Mouse (Mus musculus) hindlimb bud, embryonic 11.5 days (tissue): ENCODE measurements around the gene Rap1gap.

Experiments
- DNase-seq: peaks from one replicate; pipeline ENCODE4 v3.0.0-alpha.2; 2012; ENCODE audit warnings: low read depth, low spot score; ENCODE audit errors: extremely low spot score

Rap1gap gene

DNA sequence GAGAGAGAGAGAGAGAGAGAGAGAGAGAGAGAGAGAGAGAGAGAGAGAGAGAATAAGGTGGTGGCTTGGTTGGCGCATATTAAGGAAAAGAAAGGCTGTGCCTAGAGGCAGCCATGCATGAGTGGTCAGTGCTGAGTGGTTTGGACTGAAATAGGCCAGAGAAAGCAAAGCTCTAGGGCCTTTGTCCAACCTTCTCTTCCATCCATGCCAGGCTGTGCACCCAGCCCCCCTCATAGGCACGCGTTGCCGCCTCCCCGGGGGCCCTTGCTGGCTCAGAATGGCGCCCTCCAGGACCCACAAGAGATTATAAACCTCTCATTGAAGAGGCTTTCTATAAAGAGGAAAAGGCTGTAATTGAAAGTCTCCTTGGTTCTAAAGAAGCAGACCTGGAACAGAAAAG is 3.0 kb upstream of the Rap1gap start:
- no peak for DNase-seq

GRCm38 (mm10) chr4:137663491-137663890 is 1.0 kb upstream of the Rap1gap start:
- DNase-seq, result no peak

DNA sequence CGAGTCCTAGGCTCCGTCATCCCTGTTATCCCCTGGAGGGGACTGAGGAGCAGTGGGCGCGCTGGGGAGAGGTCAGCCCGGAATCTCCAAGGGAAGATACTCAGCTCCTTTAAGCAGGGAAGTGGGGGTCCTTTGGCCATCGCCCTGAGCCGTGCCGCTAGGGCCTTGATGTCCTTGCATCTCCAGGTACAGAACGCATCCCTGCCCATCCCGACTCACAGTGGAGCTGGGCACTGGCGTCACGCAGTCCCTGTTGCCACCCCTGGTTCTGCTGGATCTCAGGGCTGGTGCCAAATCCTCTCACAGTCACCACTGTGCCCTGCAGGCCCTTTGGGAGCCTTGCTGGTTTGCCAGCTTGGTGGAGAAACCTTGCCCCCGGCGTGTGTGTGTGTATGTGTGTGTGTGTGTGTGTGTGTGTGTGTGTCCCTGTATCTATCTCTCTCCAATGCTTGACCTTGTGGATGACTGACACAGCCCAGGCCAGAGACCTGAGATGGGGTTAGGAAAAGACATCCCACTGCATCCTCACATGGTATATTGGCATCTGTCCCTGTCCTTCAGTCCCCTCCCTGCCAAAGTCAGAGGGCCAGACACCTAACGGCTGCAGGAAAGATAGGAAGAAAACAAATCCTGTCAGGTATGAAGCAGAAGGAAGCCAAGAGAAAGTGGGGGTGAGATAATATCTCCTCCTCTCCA is 602 bp downstream of the Rap1gap start:
- no peak for DNase-seq

DNA sequence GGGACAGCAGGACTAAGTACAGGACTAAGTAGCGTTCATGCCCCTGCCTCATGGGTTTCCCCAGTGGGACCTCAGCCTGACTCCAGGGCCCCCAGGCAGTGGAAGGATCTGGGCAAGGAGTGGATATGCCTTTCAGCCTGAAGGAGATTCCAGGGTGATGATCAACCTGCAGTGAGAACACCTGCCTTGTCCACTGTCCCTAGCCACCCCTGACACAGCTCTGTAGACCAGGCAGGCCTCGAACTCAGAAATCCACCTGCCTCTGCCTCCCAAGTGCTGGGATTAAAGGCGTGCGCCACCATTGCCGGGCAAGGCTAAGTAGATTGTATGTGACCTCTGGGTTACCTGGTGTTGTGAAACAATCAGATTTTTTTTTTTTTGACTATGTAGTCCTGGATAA is 1.3 kb downstream of the Rap1gap start:
- DNase-seq, result no peak

DNA sequence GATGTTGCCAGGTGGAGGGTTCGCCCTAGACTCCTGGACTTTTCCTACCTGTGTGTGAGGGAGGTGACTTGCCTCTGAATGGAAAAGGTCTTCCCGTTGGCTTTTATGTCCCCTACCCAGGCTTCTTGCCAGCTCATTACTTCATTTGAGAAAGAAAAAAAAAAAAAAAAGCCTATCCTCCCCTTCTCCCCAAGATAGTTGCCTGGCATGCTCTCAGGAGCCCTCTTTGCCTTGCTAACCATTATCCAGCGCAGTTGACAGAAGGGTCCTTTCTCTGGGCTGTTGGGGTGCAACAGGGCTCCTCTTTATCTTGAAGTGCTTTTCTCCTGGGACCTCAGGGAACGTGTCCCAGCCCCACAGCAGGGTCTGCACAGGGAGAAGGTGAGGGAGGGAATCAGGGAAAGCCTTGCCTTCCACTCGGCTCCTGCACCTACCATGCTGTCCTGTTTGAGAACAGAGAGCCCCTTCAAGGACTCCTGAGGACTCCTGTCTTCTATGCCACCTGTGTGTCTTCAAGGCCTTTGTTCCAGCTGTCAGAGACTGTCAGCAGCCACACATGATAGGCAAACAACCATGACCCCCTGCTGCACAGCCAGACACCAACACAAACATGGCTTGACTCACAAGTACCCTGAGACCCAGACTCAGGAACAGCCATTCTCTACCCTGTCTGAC is 1.9 kb downstream of the Rap1gap start:
- DNase-seq, result no peak

- DNase-seq, result no peak
Observed at GRCm38 (mm10) chr4:137666958-137667345, 2.4 kb downstream of the Rap1gap start.

GRCm38 (mm10) chr4:137667747-137668146 is 3.2 kb downstream of the Rap1gap start:
- DNase-seq, result no peak

- DNase-seq, result no peak
Observed at GRCm38 (mm10) chr4:137671711-137672500, 7.4 kb downstream of the Rap1gap start.

DNA sequence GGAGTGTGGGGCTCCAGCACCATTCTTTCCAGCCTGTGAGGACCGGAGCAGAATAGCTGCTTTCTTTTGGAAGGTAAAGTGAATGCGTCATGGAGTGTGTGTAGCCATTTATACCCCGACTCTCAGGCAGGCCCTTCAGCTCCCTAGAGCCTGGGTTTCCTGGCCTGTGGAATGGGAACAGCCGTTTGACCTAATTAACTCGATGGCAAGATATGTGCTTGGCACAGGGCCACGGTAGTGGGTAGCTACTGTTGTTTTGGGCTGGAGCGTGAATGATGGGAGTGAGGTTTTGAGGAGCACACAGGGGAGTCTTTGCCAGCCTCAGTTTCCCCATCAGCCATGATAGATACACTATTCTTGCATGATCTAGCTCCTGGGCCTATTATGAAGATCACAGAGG is 11.0 kb downstream of the Rap1gap start:
- no peak for DNase-seq

DNA sequence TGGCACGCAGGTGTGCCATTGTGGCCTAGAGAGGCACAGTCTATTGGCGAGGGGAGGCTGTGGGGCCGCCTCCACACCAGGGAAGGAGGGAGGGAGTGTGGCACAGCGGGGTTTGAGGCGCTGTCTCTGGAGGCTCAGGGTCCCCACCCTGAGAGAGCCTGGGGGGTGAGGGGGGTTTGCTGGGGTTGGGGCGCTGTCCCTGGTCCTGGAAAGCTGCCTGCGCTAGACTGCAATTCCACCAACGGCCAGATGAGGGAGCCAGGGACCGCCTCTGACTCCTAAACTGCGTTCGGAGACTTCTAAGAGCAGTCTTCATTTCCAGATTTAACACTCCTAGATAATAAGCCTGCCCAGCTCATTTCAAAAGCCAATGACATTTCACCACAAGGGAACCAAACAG is 11.5 kb downstream of the Rap1gap start:
- peak; percentile 28 for DNase-seq

DNA sequence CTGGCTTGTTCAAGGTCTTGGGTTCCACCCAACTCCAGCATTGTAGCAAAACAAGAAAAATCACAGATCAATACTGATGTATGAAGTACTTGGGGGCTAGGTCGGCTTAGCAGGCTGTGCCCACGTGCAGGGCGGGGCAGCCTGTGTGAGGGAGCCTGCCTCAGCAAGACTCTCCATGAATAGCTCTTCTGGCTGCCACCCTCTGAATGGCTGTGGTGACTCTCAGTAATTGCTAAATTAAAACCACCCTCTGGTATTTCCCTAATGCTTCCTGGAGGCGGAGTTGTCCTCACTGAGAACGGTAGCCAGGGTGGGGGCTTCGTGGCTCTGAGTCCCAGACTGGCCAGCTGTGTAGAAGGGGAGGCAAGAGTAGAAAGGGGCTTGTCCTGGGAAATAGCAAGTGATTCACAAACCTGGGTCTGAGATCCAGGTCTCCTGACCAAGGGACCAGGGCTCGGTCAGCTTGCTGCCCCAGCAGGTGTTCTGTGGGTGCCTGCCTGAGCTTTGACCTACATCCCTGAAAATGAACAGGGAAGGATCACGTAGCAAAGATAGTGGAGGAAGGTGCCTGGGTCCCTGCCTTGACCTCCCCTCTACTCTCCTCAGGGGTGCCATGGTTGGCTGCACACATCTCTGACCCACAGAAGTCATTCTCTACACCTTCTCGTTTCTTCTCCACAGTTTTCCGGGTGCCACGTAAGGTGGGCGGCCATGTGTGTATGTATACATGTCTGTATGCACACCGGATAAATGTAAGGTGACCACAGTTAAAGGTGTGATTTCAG is 12.4 kb downstream of the Rap1gap start:
- DNase-seq, result no peak

GRCm38 (mm10) chr4:137677906-137678305 is 13.4 kb downstream of the Rap1gap start:
- no peak for DNase-seq

GRCm38 (mm10) chr4:137678568-137678967 is 14.0 kb downstream of the Rap1gap start:
- no peak for DNase-seq

DNA sequence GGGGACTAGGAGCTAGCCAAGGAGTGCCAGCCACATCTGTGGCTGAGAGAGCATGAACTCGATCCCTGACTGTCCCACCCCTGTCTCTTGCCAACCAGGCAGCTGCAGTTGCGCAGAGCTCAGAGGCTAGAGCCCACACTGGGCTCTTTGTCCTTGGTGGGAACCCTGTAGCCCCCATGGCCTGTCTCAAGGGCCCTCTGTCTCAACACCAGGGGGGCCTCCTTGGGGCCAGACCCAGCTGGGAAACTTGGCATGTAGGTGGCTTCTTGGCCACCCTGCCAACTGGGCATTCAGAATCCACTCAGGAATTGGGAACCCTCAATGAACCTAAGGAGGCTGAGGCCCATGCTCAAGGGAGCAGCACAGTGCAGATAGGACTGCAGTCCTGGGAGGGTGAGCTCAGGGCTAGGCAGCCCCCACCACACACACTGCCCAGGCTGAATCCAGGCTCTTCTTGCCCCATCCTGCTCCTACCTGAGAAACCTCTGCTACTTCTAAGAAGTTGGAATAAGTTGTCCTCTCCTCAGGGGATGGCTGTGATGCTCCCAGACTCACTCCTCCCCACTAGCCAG is 15.5 kb downstream of the Rap1gap start:
- no peak for DNase-seq

DNA sequence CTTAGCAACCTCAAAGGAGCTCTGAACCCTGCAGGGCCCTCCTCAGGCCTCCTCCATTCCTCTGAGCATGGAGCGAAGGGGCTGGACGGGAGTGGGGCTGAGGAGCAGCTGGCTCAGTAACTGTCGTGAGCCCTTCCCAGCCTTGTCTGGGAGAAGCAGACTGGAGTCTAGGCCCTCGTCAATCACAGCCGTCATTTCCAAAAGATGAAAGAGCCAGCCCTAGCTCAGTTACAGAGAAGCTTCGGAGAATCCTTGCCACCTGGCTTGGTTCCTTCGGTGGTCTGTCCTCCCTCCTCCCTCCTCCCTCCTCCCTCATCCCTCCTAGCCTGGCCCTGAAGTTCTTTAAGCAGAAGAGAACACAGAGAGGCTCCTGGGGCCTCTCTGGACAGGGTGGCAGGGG is 16.2 kb downstream of the Rap1gap start:
- DNase-seq, result no peak

- no peak for DNase-seq
Observed at GRCm38 (mm10) chr4:137681408-137682104, 17.0 kb downstream of the Rap1gap start.

GRCm38 (mm10) chr4:137682961-137683453 is 18.5 kb downstream of the Rap1gap start:
- no peak for DNase-seq

DNA sequence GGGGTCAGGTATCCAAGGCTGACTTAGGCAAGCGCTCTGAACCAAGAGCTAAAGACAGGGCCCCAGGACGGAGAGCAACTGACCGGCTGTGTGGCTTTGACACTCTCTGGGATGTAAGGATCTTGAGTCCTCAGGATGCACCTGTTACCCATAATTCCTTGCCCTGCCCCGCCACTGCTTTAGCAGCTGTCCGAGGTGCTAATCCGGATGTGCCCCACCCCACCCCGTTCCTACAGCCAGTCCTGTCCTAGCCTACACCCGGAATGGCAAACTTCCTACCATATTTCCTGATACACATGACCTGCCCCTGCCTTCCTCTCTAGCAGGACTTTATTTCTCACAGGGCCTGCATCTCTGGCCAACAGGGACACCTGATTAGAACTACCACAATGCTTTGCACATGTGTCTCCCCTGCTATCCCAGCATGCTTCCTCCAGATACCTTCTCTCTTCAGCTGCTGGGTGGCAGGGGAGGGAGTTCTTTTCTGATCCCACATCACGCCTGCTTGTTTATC is 20.4 kb downstream of the Rap1gap start:
- DNase-seq, result no peak

DNA sequence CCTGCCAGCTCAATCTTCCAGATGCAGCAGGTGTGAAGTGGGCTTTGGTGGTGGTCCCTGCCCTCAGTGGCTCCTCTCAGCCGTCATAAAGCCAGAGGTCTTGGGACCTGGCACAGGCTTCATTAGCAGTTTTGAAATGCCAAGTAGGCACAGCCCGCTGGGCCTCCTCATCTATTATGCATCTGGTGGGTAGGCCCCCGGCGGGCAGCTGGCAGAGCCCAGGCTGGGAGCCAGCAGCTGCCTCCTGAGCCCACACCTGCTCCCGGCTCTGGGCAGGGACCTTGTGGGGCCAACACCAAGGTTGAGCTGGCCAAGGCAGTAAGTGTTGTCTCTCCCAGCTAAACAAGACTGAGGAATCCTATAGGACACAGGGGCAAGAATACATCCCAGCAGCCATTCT is 21.8 kb downstream of the Rap1gap start:
- DNase-seq, result no peak
